Comparison of ENCODE assay signal across 28 mouse cellular contexts in genomic region chr4:51545419-51545818, GRCm38 (mm10).
"Had no signal": no experiment of that assay in that cellular context is flagged by ENCODE, and none has a peak within 500 bp of the region (broad histone marks: within the 10 kb centered on the region; RNA-seq: fewer than 3 reads in every experiment).

No protein-coding gene starts in this region.

- H3K4me1 ChIP-seq: heart, embryonic 10.5 days; heart, embryonic 12.5 days; hindbrain, embryonic 10.5 days; hindbrain, embryonic 12.5 days; intestine, embryonic 15.5 days; kidney, embryonic 15.5 days; limb, embryonic 13.5 days; limb, embryonic 15.5 days; liver, embryonic 12.5 days had no signal

- H3K9ac ChIP-seq: heart, embryonic 12.5 days; hindbrain, embryonic 12.5 days; hindbrain, embryonic 14.5 days; intestine, embryonic 15.5 days; kidney, embryonic 15.5 days; limb, embryonic 13.5 days; limb, embryonic 15.5 days; liver, embryonic 12.5 days; liver, embryonic 14.5 days had no signal

- H3K9me3 ChIP-seq: heart, embryonic 10.5 days; heart, embryonic 12.5 days; hindbrain, embryonic 10.5 days; hindbrain, embryonic 12.5 days; intestine, embryonic 15.5 days; kidney, embryonic 15.5 days; limb, embryonic 13.5 days; limb, embryonic 15.5 days; liver, embryonic 12.5 days had no signal

- H3K4me2 ChIP-seq: heart, embryonic 12.5 days; hindbrain, embryonic 12.5 days; hindbrain, embryonic 14.5 days; intestine, embryonic 15.5 days; kidney, embryonic 15.5 days; limb, embryonic 13.5 days; limb, embryonic 15.5 days; liver, embryonic 12.5 days had no signal

- H3K4me3 ChIP-seq: gastrocnemius, adult 2 months; heart, embryonic 10.5 days; heart, embryonic 12.5 days; hindbrain, embryonic 10.5 days; hindbrain, embryonic 12.5 days; intestine, embryonic 15.5 days; kidney, embryonic 15.5 days; limb, embryonic 13.5 days; limb, embryonic 15.5 days; liver, embryonic 12.5 days had no signal

- H3K27ac ChIP-seq: gastrocnemius, adult 2 months; heart, embryonic 10.5 days; hindbrain, embryonic 10.5 days; hindbrain, embryonic 12.5 days; hindbrain, embryonic 14.5 days; intestine, embryonic 15.5 days; kidney, embryonic 15.5 days; kidney, postnatal 0 days; limb, embryonic 13.5 days; limb, embryonic 15.5 days; liver, embryonic 12.5 days; liver, embryonic 14.5 days had no signal

- H3K36me3 ChIP-seq: heart, embryonic 10.5 days; heart, embryonic 12.5 days; hindbrain, embryonic 10.5 days; hindbrain, embryonic 12.5 days; intestine, embryonic 15.5 days; kidney, embryonic 15.5 days; limb, embryonic 13.5 days; limb, embryonic 15.5 days; liver, embryonic 12.5 days had no signal

- H3K27me3 ChIP-seq: heart, embryonic 12.5 days; hindbrain, embryonic 12.5 days; intestine, embryonic 15.5 days; kidney, embryonic 15.5 days; limb, embryonic 13.5 days; limb, embryonic 15.5 days; liver, embryonic 12.5 days had no signal

- ATAC-seq: hindbrain, embryonic 16.5 days; inflammation-experienced regulatory T-cells, adult 6 months; intestine, embryonic 15.5 days; liver, embryonic 12.5 days had no signal

- DNase-seq: gastrocnemius, adult 2 months; gastrocnemius, postnatal 10 days; gastrocnemius, postnatal 25 days; heart, adult 18-20 months; heart, postnatal 10 days; heart, postnatal 4 days; kidney, adult 11 months; kidney, adult 2 months; kidney, adult 9 months; kidney, postnatal 14 days; kidney, postnatal 36 days; layer of hippocampus, adult 9-11 months; layer of hippocampus, postnatal 36 days; left cerebral cortex, postnatal 4 days had no signal
